Mouse (Mus musculus): ENCODE measurements around the gene Olfr392.

Olfr392 gene

GRCm38 (mm10) chr11:73816949-73817348 lies at the start of gene Olfr392:
Gene Olfr392, minus strand, starts transcription at chr11:73817049.
- DNase-seq (ENCODE audit: low spot score), result no peak

GRCm38 (mm10) chr11:73851354-73851753 lies 34.5 kb upstream of the Olfr392 start, which contains the start of gene Olfr393:
Gene Olfr393, minus strand, starts transcription at chr11:73851454.
- DNase-seq (ENCODE audit: low spot score), result no peak

- DNase-seq (ENCODE audit: low spot score), result no peak
Measured at GRCm38 (mm10) chr11:73802952-73803351, 13.9 kb downstream of the Olfr392 start, which contains the start of gene Olfr391-ps. Gene Olfr391-ps, minus strand, starts transcription at chr11:73803052.

GRCm38 (mm10) chr11:73782664-73783063 lies 34.2 kb downstream of the Olfr392 start, which contains the start of gene Olfr390:
Gene Olfr390, plus strand, starts transcription at chr11:73782964.
- no peak for DNase-seq (ENCODE audit: low spot score)

- no peak for DNase-seq (ENCODE audit: low spot score)
Measured at GRCm38 (mm10) chr11:73780613-73781012, 36.2 kb downstream of the Olfr392 start, which contains the start of gene Olfr389. Gene Olfr389, minus strand, starts transcription at chr11:73780713.

All from ovary, postnatal 10 days (tissue).